Mouse (Mus musculus): ENCODE data around the gene Umodl1.

The Umodl1 gene

DNA sequence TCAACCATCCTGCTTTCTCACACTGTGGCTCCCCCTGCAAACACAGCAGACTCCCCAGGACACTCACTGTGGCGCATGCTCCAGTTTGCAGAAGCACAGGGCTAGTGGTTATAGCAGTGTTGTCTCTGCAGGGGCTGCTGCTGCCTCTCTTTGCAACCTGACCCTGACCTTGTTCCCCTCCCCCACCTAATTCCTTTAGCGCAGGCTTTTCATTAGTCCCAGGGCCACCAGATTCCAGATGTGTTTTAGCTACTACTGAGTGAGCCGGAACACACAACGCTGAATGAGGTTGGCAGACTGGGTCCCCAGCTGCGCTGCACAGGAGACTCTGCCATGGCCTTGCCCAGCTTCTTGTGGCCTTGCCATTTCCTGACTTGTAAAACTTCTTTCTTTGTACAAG, 46.5 kb downstream of the Umodl1 start:
- DNase-seq, result peak; percentile 84

DNA sequence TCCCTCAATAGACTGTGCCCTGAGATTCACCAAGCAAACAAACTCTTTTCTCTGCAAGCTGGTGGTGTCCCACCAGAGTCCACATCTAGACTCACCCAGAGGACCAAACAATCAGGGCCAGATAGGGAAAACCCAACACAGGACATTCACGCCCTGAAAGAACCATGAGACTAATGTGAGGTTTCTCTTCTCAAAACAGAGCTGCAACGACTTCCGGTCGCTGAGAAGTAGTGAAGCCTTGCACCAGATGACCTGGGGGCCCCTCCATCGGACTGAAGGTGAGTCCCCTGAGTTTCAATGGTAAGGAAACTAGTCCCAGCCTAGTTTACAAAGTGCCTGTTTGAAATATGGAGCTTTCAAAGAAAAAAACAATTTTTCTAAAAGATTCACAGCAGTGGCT, 48.2 kb downstream of the Umodl1 start:
- DNase-seq, result no peak

GRCm38 (mm10) chr17:31005284-31005683, 50.8 kb downstream of the Umodl1 start:
- no peak for DNase-seq

- DNase-seq, result no peak
Observed at GRCm38 (mm10) chr17:31007357-31007756, 52.9 kb downstream of the Umodl1 start.

GRCm38 (mm10) chr17:31008416-31008815, 54.0 kb downstream of the Umodl1 start:
- DNase-seq, result no peak

DNA sequence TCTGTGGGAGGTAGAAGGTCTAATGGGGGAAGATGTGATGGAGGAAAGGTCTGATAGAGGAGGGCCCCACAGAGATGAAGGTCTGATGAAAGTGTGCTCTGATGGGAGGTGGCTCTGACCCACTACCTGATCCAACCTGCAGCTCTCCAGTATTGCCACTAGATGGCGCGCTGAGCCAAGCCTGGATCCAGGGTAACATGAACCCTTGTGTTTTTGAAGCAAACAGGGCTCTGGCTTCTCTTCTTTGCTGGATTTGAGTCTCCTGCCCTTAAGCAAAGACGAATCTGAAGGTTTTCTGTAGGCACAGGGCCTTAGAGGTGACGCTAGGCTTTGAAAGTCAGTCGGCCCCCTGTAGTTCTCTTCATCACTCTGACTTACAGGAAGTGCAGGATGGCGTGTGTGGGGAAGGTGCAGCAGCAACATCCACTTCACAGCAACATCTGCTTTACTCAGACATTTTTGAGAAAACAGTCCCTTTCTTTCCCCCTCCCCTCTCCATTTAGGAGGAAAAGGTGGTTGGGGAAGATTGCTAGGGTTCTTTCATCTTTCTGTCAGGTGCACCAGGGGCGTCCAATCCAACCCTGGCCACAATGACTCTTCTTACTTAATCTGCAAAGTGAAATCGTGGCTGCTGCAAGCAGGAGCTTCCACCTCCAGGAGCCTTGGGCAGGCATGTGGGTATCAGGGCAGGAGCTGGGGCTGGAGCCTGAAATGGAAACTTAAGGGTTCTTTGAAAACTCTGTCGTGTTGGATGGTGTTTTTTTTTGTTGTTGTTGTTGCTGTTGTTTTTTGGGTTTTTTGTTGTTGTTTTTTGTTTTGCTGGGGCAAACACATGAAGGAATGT, 57.3 kb downstream of the Umodl1 start:
- DNase-seq, result peak; percentile 75

DNA sequence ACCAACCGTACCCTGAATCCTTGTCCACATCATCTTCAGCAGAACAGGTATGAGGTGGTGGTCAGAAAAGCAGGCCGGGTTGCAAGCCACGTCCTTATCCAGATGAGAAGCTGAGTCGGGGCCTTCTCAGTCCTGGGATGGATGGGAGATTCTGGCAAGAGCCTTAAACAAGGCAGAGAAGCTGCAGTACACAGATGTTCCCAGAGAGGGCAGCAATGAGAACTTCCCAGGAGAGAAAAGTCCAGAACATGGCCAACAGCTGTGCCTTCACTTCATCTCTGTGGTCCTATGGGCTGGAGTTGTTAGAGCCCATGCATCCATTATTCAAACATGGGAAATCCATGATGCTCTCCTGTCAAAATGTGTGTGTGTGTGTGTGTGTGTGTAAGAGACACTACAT, 63.8 kb downstream of the Umodl1 start:
- DNase-seq, result peak; percentile 71

DNA sequence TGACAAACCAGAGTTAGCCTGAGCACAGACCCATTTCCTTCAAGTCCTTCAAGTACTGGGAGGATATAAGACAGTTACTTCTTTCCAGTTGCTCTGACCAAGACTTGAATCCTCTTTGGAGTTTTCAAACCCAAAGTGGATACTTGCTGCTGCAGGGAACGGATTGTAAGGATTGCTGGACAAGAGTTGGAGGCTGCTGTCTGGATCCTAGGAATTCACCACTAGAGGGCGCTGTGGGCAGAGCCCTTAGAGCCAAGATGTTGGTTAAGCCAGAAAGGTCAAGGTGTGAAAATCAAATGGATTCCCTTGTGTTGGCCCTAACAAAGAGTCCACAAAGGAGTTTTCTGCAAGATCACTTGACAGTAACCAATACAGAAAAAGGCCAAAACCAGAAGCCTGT, 65.1 kb downstream of the Umodl1 start:
- DNase-seq, result peak; percentile 80

- DNase-seq, result no peak
Observed at GRCm38 (mm10) chr17:31020078-31020477, 65.6 kb downstream of the Umodl1 start.

- no peak for DNase-seq
Observed at GRCm38 (mm10) chr17:31021276-31021675, 66.8 kb downstream of the Umodl1 start.

DNA sequence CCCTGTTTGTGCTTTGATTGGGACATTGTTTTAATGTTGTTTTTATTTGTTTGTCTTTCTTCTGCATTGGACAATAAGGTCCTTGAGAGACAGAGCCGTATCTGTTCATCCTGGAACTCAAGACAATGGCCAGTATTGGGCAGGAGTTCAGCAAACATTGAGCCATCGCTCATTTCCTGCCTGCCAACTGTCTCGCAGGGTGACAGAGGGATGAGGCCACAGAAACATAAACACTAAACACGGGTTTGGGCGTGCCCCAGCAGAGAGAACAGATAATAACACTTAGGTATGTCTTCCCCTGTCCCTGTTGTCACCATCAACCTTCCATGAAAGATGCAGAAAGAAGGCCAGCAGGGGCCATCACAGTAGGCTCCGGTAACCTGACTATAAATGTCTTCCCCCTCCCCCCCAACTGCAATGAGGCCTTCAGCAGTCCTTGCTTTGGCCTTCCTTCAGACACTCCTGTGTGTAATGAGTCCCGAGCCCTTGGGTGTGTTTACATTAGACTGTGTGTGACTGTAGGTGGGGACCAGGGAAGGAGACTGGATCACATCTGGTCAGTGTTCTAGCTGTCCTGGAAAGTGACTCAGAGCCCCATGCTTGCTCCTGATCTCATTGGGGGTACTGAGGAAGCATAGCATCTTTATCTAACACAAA, 69.8 kb downstream of the Umodl1 start:
- DNase-seq, result no peak

DNA sequence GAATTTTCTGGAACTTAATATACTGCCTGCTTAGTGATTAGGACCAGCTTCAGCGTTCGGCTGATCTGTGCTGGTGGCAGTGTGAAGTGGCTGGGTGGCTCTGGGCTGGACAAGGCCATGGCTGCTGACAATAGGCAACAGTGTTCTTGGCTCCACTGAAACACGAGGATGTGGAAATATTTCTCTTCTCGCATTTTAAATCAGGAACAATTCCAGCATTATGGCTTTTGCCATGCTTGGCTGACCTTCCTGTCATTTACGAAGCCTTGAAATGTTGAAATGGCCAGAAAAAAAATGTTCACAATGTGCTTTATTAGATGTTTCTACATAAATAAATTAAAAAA, 70.3 kb downstream of the Umodl1 start:
- DNase-seq, result no peak

DNA sequence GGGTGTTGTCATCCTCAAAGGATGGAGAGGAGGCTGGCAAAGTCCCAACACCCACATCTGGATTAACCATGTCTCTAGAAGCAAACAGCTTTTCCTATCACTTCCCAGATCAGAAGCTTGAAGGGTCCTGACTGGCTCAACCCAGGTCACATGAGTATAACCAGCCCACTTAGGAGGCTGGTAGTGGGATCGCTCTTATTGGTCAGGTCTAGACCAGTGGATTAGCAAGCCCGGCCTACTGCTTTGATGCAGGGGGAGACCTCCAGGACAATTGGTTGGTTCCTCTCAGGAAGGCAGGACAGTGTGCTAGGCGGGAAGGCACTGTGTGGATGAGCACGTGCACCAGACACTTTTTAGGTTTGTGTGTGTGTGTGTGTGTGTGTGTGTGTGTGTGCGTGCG, 72.5 kb downstream of the Umodl1 start:
- DNase-seq, result no peak

- DNase-seq, result no peak
Observed at GRCm38 (mm10) chr17:31027723-31028122, 73.3 kb downstream of the Umodl1 start.

GRCm38 (mm10) chr17:31028821-31029370, 74.5 kb downstream of the Umodl1 start:
- DNase-seq, result no peak

DNA sequence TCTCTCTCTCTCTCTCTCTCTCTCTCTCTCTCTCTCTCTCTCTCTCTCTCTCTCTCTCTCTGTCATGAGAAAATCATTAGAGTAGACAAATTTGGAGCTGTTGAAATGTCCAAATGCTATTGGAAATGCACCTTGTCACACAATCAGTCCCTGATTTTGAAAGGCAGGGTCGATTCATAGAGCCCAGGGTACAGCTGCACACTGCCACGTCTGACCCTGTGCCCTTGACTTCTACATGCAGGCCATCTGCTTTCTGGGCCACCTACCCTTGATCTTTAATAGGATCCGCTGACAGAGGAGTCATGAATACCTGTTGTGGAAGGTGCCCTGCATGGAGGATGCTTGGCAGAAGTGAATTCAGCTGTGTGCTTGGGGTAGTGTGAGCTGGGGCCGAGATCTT, 75.0 kb downstream of the Umodl1 start:
- DNase-seq, result no peak

DNA sequence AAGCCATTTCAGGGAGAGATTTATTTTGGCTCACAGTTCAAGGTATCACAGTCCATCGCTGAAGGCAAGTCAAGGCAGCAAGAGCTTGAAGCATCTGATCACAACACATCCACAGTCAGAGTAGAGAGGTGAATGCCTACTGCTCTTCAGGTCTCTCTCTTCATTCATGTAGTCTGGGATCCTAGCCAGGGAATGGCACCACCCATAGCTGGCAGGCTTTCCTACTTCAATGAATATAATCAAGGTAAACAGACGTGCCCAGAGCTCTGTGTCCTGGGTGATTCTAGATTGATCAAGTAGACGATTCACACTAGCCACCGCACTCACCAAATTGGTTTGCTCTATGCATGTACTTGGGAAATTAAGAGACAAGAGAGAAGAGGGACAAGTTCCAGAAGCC, 77.9 kb downstream of the Umodl1 start:
- DNase-seq, result no peak

- DNase-seq, result no peak
Observed at GRCm38 (mm10) chr17:31033251-31033650, 78.8 kb downstream of the Umodl1 start.

DNA sequence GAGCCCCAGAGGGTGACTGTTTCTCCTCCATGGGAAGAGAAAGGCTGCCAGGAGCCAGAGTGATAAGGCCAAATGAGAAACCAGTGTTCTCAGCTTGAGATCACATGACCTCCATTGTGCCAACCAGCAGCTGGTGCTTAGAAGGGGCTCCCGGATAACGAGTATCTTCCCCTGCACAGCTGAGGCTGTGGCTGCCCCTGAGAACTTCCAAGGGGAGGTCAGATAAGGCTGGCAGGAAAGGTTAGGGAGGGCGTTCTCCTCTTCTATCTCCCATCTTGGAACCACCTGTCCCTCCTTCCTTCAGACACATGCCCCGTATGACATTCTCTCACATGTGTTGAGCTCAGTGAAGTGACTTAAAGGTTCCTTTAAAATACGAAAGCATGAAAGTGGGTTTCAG, 79.7 kb downstream of the Umodl1 start:
- DNase-seq, result no peak

- no peak for DNase-seq
Observed at GRCm38 (mm10) chr17:31034674-31035356, 80.4 kb downstream of the Umodl1 start.

- DNase-seq, result no peak
Observed at GRCm38 (mm10) chr17:31036168-31036876, 81.9 kb downstream of the Umodl1 start.

GRCm38 (mm10) chr17:31037331-31037730, 82.9 kb downstream of the Umodl1 start:
- no peak for DNase-seq

DNA sequence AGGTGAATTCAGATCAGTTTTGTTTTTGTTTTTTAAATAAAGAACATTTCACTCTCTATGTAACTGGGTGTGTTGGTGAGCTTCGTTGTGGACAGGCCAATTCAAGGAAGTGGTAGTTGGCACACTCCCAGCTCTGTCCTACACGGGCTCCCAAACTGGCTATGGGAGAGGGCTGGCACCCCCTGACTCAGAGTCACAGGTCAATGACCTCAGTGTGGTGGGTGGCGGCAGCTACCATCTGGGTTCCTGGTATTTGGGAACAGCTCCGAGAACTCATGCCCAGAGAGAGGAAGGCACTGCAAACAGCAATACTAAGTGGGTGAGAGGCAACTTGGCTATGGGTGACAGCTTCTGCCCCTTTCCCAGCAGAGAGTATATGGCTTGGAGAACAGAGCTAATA, 83.9 kb downstream of the Umodl1 start:
- DNase-seq, result no peak
